Mouse (Mus musculus): ENCODE results near the gene Abcb6. TPM values are rescaled to one million over a fixed set of nuclear protein-coding genes. Genes with fewer than 3 reads are reported as not detected.

Abcb6 gene
- 2.5 to 4.2 TPM (median 3.0 TPM) in 4 replicates for total RNA-seq (2023)

DNA sequence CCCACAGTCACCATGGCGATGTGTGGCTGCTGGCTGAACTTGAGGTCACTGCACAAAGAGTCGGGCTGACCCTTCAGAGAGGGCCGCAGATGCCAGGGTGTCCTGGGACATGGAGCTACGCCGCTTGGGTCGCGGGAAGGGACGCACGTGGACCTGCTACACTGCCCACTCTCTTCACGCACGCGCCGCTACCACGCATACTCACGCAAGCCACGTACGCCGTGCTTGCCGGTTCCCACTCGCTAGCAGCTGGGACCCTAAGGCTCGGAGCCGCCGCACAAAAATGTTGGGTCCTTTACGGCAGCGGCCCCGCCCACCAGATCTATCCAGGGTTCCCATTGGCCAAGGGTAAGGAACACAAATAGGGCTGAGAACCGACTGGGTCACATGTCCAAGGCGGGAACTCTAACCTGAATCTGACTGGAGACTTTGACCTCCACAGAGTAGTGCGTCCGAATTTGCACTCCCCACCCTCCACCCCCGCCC, at the start of gene Abcb6:
Gene Abcb6, minus strand, starts transcription at position 288 of the 486 bp plus-strand sequence.

DNA sequence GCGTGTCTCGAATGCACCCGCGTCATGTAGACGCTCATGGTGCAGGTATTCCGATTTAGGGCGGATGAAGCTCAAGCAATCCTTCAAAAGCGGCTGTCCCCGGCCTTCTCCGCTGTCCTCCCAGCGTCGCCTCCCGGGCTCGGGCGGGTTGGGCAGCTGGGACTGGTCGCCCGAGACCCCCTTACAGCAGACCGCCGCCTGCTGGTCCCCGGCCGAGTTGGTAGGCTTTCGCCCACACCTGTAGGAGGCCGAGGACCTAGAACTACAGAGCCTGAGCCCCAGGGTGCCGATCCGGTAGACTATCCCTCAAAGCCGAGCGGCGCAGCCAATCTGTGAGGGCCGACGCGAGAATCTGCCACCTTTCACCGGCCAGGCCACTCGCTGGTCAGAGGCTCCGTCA, 39.3 kb upstream of the Abcb6 start, which contains the start of gene Tuba4a:
Gene Tuba4a, minus strand, starts transcription at position 335 of the 400 bp plus-strand sequence.

DNA sequence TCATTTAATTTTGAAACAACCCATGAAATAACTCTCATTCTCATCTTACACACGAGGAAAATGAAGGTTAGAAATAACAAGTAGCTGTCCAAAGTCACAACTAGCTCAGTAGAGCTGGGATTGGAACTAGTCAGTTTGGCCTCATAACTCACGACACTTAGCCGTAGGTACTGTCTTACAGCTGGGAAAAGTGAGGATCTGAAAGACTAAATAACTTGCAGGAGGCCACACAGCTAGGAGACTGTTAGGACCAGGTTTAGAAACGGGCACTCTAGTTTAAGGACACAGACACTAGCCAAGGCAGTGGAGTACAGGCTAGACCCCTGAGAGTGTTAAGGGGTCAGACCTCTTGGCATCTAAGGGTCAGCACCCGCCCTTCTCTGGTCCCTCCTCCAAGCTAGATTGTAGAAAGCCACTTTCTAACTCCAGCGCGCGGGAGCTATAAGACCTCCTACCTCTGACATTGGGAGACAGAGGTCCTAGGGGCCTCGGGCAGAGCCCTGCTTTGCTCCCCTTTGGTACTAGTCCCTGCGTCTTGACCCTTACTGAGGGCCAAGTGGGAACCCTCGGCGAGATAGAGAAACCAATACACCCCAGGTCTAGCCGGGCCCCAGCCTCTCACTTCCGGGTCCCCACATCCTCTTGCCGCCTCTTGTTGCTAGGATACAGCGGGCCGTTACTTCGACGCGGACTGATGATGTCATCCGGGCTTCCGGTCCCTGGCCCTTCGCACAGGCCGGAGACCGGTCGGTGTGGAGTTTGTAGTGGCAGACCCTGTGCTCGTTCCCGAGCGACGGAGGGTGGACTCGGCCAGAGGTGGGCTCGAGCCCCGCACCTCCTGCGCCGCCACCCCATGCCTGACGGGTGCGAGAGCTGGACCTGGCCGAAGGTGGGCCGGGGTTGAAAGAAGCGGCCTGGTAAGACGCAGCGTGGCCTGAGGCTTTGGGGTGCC, 30.2 kb upstream of the Abcb6 start, which contains the start of the genes Glb1l and Stk16:
Gene Glb1l, minus strand, starts transcription at position 678 of the 952 bp plus-strand sequence.
Gene Stk16, plus strand, starts transcription at position 703 of the 952 bp plus-strand sequence.

DNA sequence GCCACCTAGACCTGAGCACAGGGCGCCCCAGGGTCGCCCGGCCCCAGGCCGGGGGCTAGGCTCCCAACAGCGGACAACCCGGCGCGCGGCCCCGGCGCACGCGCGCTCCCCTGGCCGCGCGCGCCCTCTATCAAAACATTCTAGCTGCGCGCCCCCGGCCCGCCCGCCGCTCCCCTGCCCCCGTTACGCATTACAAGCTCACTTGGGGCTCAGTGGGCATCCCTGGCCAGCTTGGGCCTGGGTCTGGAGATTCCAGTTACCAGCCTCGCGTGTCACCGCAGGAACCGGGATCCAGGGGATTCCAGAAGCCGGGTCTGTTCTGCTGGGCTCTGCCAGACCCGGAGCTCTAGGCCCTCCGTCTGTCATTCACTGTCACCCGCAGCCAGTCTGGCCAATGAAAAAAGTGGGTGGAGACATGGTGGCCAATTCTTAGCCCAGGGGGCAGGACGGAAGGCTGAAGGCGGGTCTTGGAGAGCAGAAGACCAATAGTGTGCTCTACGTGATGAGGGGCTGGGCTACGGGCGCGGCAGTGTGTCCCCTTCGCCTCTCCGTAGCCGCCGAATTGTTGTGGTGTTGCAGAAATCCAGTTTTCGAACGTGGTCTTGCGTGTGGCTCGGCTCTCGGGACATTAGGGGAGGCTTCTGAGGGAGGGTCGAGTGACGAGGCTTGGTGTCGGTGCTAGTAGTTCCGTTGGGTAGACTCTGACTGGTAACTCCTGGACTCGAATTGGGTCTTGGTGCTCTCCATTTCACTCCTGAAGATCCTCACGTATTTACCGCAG, 11.6 kb upstream of the Abcb6 start, which contains the start of the genes Ankzf1 and Atg9a:
Gene Ankzf1, plus strand, starts transcription at position 530 of the 781 bp plus-strand sequence.
Gene Atg9a, minus strand, starts transcription at position 575 of the 781 bp plus-strand sequence.

DNA sequence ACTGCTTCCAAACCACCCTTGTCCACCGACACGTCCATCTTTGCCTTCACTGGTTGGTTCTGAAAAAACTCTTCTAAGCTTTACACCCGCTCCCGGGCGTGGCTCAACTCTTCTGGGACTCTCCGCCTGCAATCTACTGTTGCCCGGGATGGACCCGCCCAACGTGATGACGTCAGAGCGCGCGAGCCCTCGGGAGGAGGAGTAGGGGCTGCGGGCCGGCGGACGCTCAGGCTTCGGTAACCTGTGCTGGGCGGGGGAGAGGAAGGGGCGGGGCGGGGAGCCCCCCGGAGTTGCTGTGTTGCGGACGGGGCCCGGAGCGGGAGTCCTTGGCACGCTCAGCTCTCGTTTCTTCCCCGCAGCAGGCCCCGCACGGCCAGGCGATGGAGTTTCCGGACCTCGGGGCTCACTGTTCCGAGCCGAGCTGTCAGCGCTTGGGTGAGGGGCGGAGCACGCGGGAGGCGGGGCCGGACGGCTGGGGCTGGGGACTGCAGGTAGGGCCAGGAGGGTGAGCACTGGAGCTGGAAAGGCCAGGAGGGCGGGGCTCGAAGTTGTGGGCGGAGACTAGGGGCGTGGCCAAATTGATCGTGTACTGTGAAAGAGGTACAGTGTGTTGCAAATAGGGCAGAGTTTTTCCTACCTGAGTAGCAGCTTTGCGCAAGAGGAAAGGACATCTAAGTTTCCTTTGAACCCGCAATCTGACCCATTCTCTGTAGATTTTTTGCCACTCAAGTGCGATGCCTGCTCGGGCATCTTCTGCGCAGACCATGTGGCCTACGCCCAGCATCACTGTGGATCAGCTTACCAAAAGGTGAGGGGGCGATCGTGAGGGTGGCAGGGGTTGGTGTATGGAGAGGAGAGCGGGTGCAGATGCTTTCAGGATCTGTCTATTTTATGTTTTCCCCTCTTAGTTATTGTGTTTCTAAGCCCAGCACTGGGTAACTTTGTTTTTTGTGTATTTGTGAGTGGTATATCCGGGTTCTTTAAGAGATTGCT, 11.4 kb downstream of the Abcb6 start, which contains the start of gene Zfand2b:
Gene Zfand2b, plus strand, starts transcription at position 175 of the 993 bp plus-strand sequence.

DNA sequence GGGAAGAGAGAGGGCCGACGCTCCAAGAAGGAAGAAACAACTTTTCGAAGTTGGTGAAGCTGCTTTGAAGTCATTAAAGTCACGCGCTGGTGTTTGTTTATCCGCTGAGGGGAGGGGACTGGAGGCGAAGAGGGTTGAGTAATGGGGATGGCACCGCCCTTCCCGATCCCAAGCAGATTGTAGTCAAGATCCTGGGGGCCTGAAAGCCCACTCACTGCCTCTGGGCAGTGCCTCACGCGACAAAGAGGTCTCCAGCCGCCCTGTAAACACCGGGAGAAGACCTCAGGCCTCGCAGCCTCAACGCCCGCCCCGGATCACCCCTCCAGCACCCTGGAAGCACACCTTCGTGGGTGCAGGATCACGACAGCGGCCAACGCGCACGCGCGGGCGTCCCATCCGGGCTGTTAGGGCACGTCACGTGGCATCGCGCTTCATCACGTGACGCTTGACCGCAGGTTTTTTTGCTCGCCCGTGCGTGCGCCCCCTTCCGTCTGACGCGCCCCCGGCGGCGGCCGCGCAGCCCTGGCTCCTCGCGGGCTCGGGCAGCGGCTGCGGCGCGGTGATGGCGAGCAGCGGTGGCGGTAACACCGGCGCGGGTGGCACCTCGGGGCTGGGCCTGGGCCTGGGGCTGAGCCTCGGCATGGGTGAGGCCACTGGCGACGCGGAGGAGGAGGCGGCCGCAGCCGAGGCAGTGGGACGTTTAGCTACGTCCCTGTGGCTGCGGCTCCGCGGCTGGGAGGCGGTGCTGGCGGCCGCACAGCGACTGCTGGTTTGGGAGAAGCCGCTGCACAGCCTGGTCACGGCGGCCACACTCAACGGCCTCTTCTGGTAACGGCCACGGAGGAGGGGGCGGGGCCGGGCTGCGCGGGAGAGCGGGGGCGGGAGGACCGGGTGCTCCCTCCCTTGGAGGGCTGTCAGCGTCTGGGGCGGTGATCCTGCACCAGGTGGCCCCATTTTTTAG, 37.6 kb downstream of the Abcb6 start, which contains the start of the genes Cnppd1 and Retreg2:
Gene Cnppd1, minus strand, starts transcription at position 411 of the 961 bp plus-strand sequence.
Gene Retreg2, plus strand, starts transcription at position 478 of the 961 bp plus-strand sequence.

DNA sequence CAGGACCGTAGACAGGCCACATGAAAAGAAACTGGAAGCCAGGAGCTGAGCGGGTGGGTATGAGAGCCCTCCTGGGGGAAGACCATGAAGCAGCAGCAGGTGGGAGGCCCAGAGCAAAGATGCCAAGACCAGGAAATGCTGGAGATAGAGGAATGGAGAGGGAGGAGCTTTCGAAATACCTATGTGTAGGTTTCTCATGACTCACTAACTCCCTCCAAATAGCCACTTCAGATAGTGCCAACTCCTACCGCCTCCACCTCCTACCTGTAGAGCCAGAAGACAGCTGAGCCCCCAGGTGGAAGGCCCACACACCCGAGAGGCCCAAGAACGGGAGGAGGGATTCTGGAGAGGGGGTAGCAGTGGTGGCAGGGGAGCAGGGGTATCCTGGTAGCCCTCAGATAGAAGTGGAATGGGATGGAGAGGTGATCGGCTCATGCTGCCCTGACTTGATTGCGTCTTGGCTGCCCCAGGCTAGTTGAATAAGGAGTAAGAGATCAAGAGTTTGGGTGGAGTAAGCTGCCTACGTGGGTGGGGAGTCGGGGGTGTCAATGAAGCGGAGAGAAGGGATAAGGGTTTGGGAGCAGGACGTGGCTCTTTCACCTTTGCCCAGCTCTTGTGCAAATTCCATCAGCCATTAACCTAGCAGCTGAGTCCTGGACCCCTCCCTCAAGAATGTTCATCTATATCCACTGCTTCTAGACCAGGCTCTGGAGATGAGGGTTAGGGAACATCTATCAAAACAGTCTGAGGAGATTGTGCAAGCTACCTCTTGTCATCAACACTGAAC, 46.6 kb downstream of the Abcb6 start, which contains the start of gene Slc23a3:
Gene Slc23a3, minus strand, starts transcription at position 470 of the 787 bp plus-strand sequence.

DNA sequence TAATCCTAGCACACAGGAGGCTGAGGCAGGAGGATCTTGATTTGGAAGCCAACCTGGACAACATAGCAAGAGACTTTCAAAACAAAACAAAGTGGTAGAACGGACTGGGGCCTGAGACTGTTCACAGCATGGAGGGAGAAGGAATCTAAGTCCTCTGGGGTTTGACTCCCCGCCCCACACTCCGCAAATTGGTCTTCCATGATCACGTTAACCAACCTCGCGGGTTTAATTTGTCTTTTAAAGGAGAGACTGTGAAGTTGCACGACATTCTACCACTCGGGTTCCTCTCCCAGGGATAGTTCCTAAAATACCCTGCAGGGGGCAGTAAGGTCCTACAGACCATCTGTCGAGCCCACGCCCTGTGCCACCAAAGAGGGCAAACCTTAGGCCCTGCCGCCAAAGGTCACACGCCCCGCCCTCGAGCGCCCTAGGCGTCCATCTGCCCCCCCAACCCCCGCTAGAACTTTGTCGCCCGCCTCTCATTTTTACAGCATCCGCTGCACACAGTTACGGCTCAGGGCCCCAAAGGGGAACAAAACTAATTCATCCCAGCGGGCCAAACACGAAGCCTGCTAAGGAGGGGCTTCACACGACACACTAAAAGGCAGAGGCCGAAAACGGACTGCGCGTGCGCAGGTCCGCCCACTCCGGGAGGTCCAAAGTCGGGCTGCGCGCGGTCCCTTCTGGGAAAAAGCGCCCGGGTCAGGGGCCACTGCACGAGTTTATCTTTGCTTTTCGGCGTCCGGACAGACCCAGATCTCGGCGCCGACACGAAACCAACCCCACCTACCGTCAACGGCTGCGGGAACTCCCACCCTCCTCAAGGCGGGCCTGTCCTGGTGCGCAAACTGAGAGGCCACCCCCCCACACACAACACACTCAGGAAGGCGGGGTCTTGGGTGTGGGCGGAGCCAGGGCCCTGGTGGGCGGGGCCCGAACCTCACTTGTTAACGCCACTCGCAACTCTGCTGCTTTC, 55.6 kb downstream of the Abcb6 start, which contains the start of gene Nhej1:
Gene Nhej1, minus strand, starts transcription at position 855 of the 976 bp plus-strand sequence.

Other genes starting within 250 kb of the Abcb6 start
- gene Cfap65, start 244.8 kb downstream of the Abcb6 start, total RNA-seq (2023), result not detected in 4 replicates
- gene Ihh, start 228.7 kb downstream of the Abcb6 start, total RNA-seq (2023), result 0.32 to 0.88 TPM (median 0.42 TPM) in 4 replicates
- 3.1 to 6.8 TPM (median 4.8 TPM) in 4 replicates for gene Nhej1, start 55.2 kb downstream of the Abcb6 start, total RNA-seq (2023)
- 0.85 to 2.7 TPM (median 1.2 TPM) in 4 replicates for gene Slc23a3, start 46.5 kb downstream of the Abcb6 start, total RNA-seq (2023)
- 107 to 110 TPM (median 109 TPM) in 4 replicates for gene Cnppd1, start 37.7 kb downstream of the Abcb6 start, total RNA-seq (2023)
- gene Retreg2, start 37.6 kb downstream of the Abcb6 start, total RNA-seq (2023), result 71.5 to 78.8 TPM (median 75.5 TPM) in 4 replicates
- 37.1 to 48.7 TPM (median 44.9 TPM) in 4 replicates for gene Zfand2b, start 11.7 kb downstream of the Abcb6 start, total RNA-seq (2023)
- gene Ankzf1, start 11.8 kb upstream of the Abcb6 start, total RNA-seq (2023), result 26.6 to 34.8 TPM (median 29.9 TPM) in 4 replicates
- 33.7 to 38.7 TPM (median 34.2 TPM) in 4 replicates for gene Atg9a, start 11.8 kb upstream of the Abcb6 start, total RNA-seq (2023)
- 16.0 to 21.1 TPM (median 17.4 TPM) in 4 replicates for gene Glb1l, start 30.4 kb upstream of the Abcb6 start, total RNA-seq (2023)
- gene Stk16, start 30.4 kb upstream of the Abcb6 start, total RNA-seq (2023), result 76.3 to 89.8 TPM (median 88.1 TPM) in 4 replicates
- 203 to 235 TPM (median 208 TPM) in 4 replicates for gene Tuba4a, start 39.5 kb upstream of the Abcb6 start, total RNA-seq (2023)
- gene A630095N17Rik, start 51.7 kb upstream of the Abcb6 start, total RNA-seq (2023), result not detected in 4 replicates
- gene Dnajb2, start 56.0 kb upstream of the Abcb6 start, total RNA-seq (2023), result 82.6 to 94.0 TPM (median 85.3 TPM) in 4 replicates
- not detected in 4 replicates for gene Ptprn, start 84.1 kb upstream of the Abcb6 start, total RNA-seq (2023)
- not detected in 4 replicates for gene Resp18, start 98.0 kb upstream of the Abcb6 start, total RNA-seq (2023)
- 48.7 to 54.7 TPM (median 50.8 TPM) in 4 replicates for gene Dnpep, start 137.6 kb upstream of the Abcb6 start, total RNA-seq (2023)
- gene Des, start 179.9 kb upstream of the Abcb6 start, total RNA-seq (2023), result not detected in 4 replicates
- gene Speg, start 194.9 kb upstream of the Abcb6 start, total RNA-seq (2023), result not detected in 4 replicates

All from B cell, adult 62 days (primary cell).